Mouse (Mus musculus) thymus, postnatal 0 days (tissue): Measurements from ENCODE around the gene Gal3st3. TPM values are rescaled to one million over a fixed set of nuclear protein-coding genes. Genes with fewer than 3 reads are reported as not detected.

Experiments used
- DNase-seq: peaks from one replicate; pipeline ENCODE4 v3.0.0-alpha.2; 2015; ENCODE audit warnings: low spot score
- polyA plus RNA-seq: library from polyadenylated mRNA; unstranded; fragments of >200 nt; fragmentation: Nextera tagmentation; extraction: Ambion mirVana; gene quantifications from 2 replicates; pipeline ENCODE4 v1.2.1, GENCODE M21; 2015

The Gal3st3 gene
- polyA plus RNA-seq = 0.36 and 0.44 TPM in 2 replicates

- DNase-seq = no peak
Measured at GRCm38 (mm10) chr19:5297903-5298800, at the start of gene Gal3st3. Gene Gal3st3, plus strand, starts transcription at chr19:5298331.

- DNase-seq = peak; percentile 82
Measured at GRCm38 (mm10) chr19:5257140-5257539, 41.0 kb upstream of the Gal3st3 start.

- DNase-seq = no peak
Measured at GRCm38 (mm10) chr19:5267015-5267414, 31.1 kb upstream of the Gal3st3 start.

GRCm38 (mm10) chr19:5268017-5268416, 30.1 kb upstream of the Gal3st3 start:
- DNase-seq = no peak

GRCm38 (mm10) chr19:5268875-5269274, 29.3 kb upstream of the Gal3st3 start:
- DNase-seq = no peak

GRCm38 (mm10) chr19:5269392-5269791, 28.7 kb upstream of the Gal3st3 start:
- DNase-seq = no peak

GRCm38 (mm10) chr19:5271430-5271829, 26.7 kb upstream of the Gal3st3 start:
- DNase-seq = no peak

GRCm38 (mm10) chr19:5272326-5272795, 25.8 kb upstream of the Gal3st3 start:
- peak; percentile 15 for DNase-seq

GRCm38 (mm10) chr19:5272801-5273733, 25.1 kb upstream of the Gal3st3 start, which contains the start of gene Pacs1:
Gene Pacs1, minus strand, starts transcription at chr19:5273119.
- DNase-seq = peak; percentile 96

- no peak for DNase-seq
Measured at GRCm38 (mm10) chr19:5273916-5274315, 24.2 kb upstream of the Gal3st3 start.

- no peak for DNase-seq
Measured at GRCm38 (mm10) chr19:5274641-5275040, 23.5 kb upstream of the Gal3st3 start.

- no peak for DNase-seq
Measured at GRCm38 (mm10) chr19:5275736-5276135, 22.4 kb upstream of the Gal3st3 start.

- no peak for DNase-seq
Measured at GRCm38 (mm10) chr19:5276531-5276930, 21.6 kb upstream of the Gal3st3 start.

GRCm38 (mm10) chr19:5277140-5277539, 21.0 kb upstream of the Gal3st3 start:
- DNase-seq = peak; percentile 13

- DNase-seq = no peak
Measured at GRCm38 (mm10) chr19:5278381-5278780, 19.8 kb upstream of the Gal3st3 start.

- peak; percentile 99 for DNase-seq
Measured at GRCm38 (mm10) chr19:5294972-5295735, 3.0 kb upstream of the Gal3st3 start, which contains the start of gene Sf3b2. Gene Sf3b2, minus strand, starts transcription at chr19:5295455.

GRCm38 (mm10) chr19:5295736-5296075, 2.4 kb upstream of the Gal3st3 start:
- no peak for DNase-seq

GRCm38 (mm10) chr19:5296630-5297029, 1.5 kb upstream of the Gal3st3 start:
- no peak for DNase-seq

- no peak for DNase-seq
Measured at GRCm38 (mm10) chr19:5300588-5300987, 2.5 kb downstream of the Gal3st3 start.

GRCm38 (mm10) chr19:5302455-5302854, 4.3 kb downstream of the Gal3st3 start:
- DNase-seq = peak; percentile 88

- no peak for DNase-seq
Measured at GRCm38 (mm10) chr19:5306279-5306678, 8.1 kb downstream of the Gal3st3 start.
